25 mouse cellular contexts compared by ENCODE assay signal in the genomic region with DNA sequence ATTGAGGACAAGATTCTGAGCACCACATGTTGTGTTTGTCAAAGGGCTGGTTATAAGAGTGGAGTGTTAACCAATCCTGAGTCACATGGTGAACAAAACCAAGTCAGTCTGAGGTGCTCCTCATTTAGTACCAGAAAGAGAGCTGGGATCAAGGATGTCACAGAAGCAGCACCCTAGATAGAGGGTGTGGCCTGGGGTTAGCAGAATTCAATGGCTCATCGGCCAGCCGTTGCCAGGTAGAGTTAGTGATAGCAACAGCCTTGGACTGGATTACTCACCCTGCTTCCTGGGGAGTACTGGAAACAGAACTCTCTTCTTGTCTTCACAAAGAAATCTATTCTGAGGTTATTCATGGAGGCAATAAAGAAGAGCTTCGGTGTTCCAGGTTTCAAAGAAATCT.
DNase-seq lines count a peak whose midpoint lies in the region; ATAC-seq and TF ChIP-seq lines count a peak whose summit lies in the region.
"Had no signal": no experiment of that assay in that cellular context is flagged by ENCODE, and none has a peak within 500 bp of the region (broad histone marks: within the 10 kb centered on the region; RNA-seq: fewer than 3 reads in every experiment).

No protein-coding gene starts in this region.

- H3K4me1 ChIP-seq in lung, postnatal 0 days (ENCODE audit: insufficient read depth, low read depth, low read length), result no peaks in the 10 kb centered on the region
- H3K4me1 ChIP-seq: embryonic facial prominence, embryonic 12.5 days; embryonic facial prominence, embryonic 15.5 days; forebrain, embryonic 13.5 days; hindbrain, embryonic 12.5 days; hindbrain, embryonic 15.5 days had no signal

- no peaks in the 10 kb centered on the region for H3K9me3 ChIP-seq in lung, postnatal 0 days (ENCODE audit: low read length)
- H3K9me3 ChIP-seq: embryonic facial prominence, embryonic 12.5 days; embryonic facial prominence, embryonic 15.5 days; forebrain, embryonic 13.5 days; hindbrain, embryonic 12.5 days; hindbrain, embryonic 15.5 days had no signal

- H3K27ac ChIP-seq in lung, postnatal 0 days (ENCODE audit: low read length), result no peak overlapping the region
- H3K27ac ChIP-seq: embryonic facial prominence, embryonic 12.5 days; embryonic facial prominence, embryonic 15.5 days; forebrain, embryonic 13.5 days; gastrocnemius, adult 2 months; hindbrain, embryonic 12.5 days; hindbrain, embryonic 15.5 days had no signal

- TF ChIP-seq EP300 in lung, postnatal 0 days (IDR thresholded peaks at IDR 0.05), result no peak

- no peaks in the 10 kb centered on the region for H3K27me3 ChIP-seq in lung, postnatal 0 days (replicated peaks; ENCODE audit: insufficient read depth, low read length)
- H3K27me3 ChIP-seq: embryonic facial prominence, embryonic 12.5 days; embryonic facial prominence, embryonic 15.5 days; forebrain, embryonic 13.5 days; hindbrain, embryonic 12.5 days; hindbrain, embryonic 15.5 days had no signal

- no peak overlapping the region for H3K4me3 ChIP-seq in lung, postnatal 0 days (ENCODE audit: low read depth, low read length)
- H3K4me3 ChIP-seq: embryonic facial prominence, embryonic 12.5 days; embryonic facial prominence, embryonic 15.5 days; erythroblast, embryonic 14.5 days; forebrain, embryonic 13.5 days; gastrocnemius, adult 2 months; hindbrain, embryonic 12.5 days; hindbrain, embryonic 15.5 days had no signal

- WGBS in lung, postnatal 0 days, result 69% methylated on average over 3 of the region's 3 CpGs

- TF ChIP-seq CTCF in lung, postnatal 0 days (IDR thresholded peaks at IDR 0.05), result no peak

- no peak for ATAC-seq in lung, postnatal 0 days
- ATAC-seq: activated CD4-positive, CD25-positive, alpha-beta regulatory T cell, adult 4 months; CD4-positive, CD25-positive, alpha-beta regulatory T cell, adult 4 months; forebrain, embryonic 13.5 days; forebrain, embryonic 16.5 days; intestine, postnatal 0 days had no signal

- H3K4me2 ChIP-seq in lung, postnatal 0 days (replicated peaks; ENCODE audit: low read depth, low read length), result no peak overlapping the region
- H3K4me2 ChIP-seq: embryonic facial prominence, embryonic 12.5 days; embryonic facial prominence, embryonic 15.5 days; forebrain, embryonic 13.5 days; heart, embryonic 11.5 days; hindbrain, embryonic 12.5 days; hindbrain, embryonic 15.5 days had no signal

- H3K36me3 ChIP-seq in lung, postnatal 0 days (ENCODE audit: insufficient read depth, low read length), result no peaks in the 10 kb centered on the region
- H3K36me3 ChIP-seq: embryonic facial prominence, embryonic 12.5 days; embryonic facial prominence, embryonic 15.5 days; hindbrain, embryonic 12.5 days; hindbrain, embryonic 15.5 days had no signal

- H3K9ac ChIP-seq in lung, postnatal 0 days (replicated peaks; ENCODE audit: low read depth), result no peak overlapping the region
- H3K9ac ChIP-seq: embryonic facial prominence, embryonic 12.5 days; embryonic facial prominence, embryonic 15.5 days; forebrain, embryonic 13.5 days; hindbrain, embryonic 12.5 days; hindbrain, embryonic 15.5 days had no signal

- DNase-seq in lung, postnatal 0 days (ENCODE audit: low spot score), result peak; percentile 36
- DNase-seq in lung, postnatal 4 days, result no peak
- peak; percentile 11 for DNase-seq in adrenal gland, postnatal 10 days
- DNase-seq in adrenal gland, postnatal 36 days, result peak; percentile 48 to 51
- no peak for DNase-seq in ovary, postnatal 14 days (ENCODE audit: low spot score)
- DNase-seq in frontal cortex, adult 2 months (ENCODE audit: extremely low spot score in 1 of 2, low spot score in 1 of 2), result no peak
- DNase-seq: cerebellum, adult 11 months; cerebellum, adult 2 months; cerebellum, adult 9-11 months; cerebellum, postnatal 25 days; gastrocnemius, adult 2 months; gastrocnemius, postnatal 14 days; heart, adult 11 months; kidney, adult 2 months had no signal

Comparison
In these comparisons a context has a peak if more than half of its experiments do, and no peak if none do; other contexts are left out.
1. DNase-seq: peak in lung, postnatal 0 days (single experiment), adrenal gland, postnatal 10 days (single experiment) and adrenal gland, postnatal 36 days (2 of 2); none in lung, postnatal 4 days (0 of 2), ovary, postnatal 14 days (single experiment) and frontal cortex, adult 2 months (0 of 2).